Comparison of ENCODE assay signal across 9 mouse cellular contexts in the genomic region with DNA sequence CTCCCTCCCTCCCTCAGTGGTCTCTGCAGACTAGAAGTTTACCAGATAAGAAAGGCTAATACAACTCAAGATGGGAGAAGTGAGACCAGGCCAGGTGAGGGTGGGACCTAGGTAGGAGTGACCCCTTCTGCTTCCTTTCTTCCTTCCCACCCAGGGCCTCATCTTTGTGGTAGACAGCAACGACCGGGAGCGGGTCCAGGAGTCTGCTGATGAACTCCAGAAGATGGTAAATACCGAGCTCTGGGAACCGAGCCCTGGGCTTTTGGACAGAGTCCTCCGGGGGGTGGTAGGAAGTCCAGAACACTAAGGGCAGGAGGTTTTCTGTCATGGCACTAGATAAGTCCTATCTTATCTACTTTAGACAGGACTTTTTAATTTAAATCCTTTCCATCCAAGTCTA. TPM values are rescaled to one million over a fixed set of nuclear protein-coding genes. Genes with fewer than 3 reads are reported as not detected.
A peak's percentile ranks its signal among the peaks of the same experiment; 100 is the strongest.
DNase-seq lines count a peak whose midpoint lies in the region; ATAC-seq and TF ChIP-seq lines count a peak whose summit lies in the region.
"Had no signal": no experiment of that assay in that cellular context is flagged by ENCODE, and none has a peak within 500 bp of the region (broad histone marks: within the 10 kb centered on the region; RNA-seq: fewer than 3 reads in every experiment).

No protein-coding gene starts in this region.

- intact Hi-C loops in left cerebral cortex, postnatal 4 days (cut with DNase I) = no loop called here

- no peak for DNase-seq in hindbrain, embryonic 10.5 days (ENCODE audit: low spot score)
- no peak for DNase-seq in hindbrain, embryonic 11.5 days (ENCODE audit: low spot score)
- DNase-seq in cerebellum, postnatal 10 days = peak; percentile 19 to 36
- no peak for DNase-seq in forebrain, postnatal 0 days
- DNase-seq in midbrain, embryonic 10.5 days (ENCODE audit: low spot score) = no peak
- DNase-seq in left cerebral cortex, adult 18-20 months (ENCODE audit: low spot score in 2 of 2) = no peak
- no peak for DNase-seq in left cerebral cortex, adult 11 months (ENCODE audit: low spot score)
- no peak for DNase-seq in left cerebral cortex, postnatal 4 days

- H3K4me2 ChIP-seq in hindbrain, embryonic 11.5 days (replicated peaks; ENCODE audit: low read depth, low read length) = no peak overlapping the region
- peak overlapping the region; percentile 74; the same call in 1 of the 2 replicates for H3K4me2 ChIP-seq in forebrain, postnatal 0 days (ENCODE audit: low read depth)

- TF ChIP-seq CTCF in forebrain, postnatal 0 days (IDR thresholded peaks at IDR 0.05; ENCODE audit: low read depth) = no peak

- ATAC-seq in hindbrain, embryonic 11.5 days (ENCODE audit: low FRiP score) = no peak
- ATAC-seq in forebrain, postnatal 0 days = no peak
- ATAC-seq: inflammation-experienced regulatory T-cells, adult 6 months had no signal

- H3K4me3 ChIP-seq in hindbrain, embryonic 10.5 days = peak overlapping the region; percentile 80; the same call in 1 of the 2 replicates
- no peak overlapping the region for H3K4me3 ChIP-seq in hindbrain, embryonic 11.5 days (ENCODE audit: low read depth, low read length)
- no peak overlapping the region for H3K4me3 ChIP-seq in forebrain, postnatal 0 days (ENCODE audit: low read depth, low read length)
- H3K4me3 ChIP-seq in midbrain, embryonic 10.5 days = peak overlapping the region; percentile 80

- H3K4me1 ChIP-seq in hindbrain, embryonic 10.5 days (replicated peaks) = peaks cover 33% of the 10 kb centered on the region
- peaks cover 5% of the 10 kb centered on the region; the same call in 1 of the 2 replicates for H3K4me1 ChIP-seq in hindbrain, embryonic 11.5 days (replicated peaks; ENCODE audit: control insufficient read depth, insufficient read depth, low read length)
- H3K4me1 ChIP-seq in forebrain, postnatal 0 days (ENCODE audit: insufficient read depth) = peaks cover 18% of the 10 kb centered on the region
- peaks cover 44% of the 10 kb centered on the region for H3K4me1 ChIP-seq in midbrain, embryonic 10.5 days

- no peaks in the 10 kb centered on the region for H3K9me3 ChIP-seq in hindbrain, embryonic 10.5 days
- H3K9me3 ChIP-seq in hindbrain, embryonic 11.5 days (ENCODE audit: control insufficient read depth, low read length) = no peaks in the 10 kb centered on the region
- no peaks in the 10 kb centered on the region for H3K9me3 ChIP-seq in forebrain, postnatal 0 days (ENCODE audit: low read length)
- H3K9me3 ChIP-seq in midbrain, embryonic 10.5 days (replicated peaks) = no peaks in the 10 kb centered on the region

- peaks cover 27% of the 10 kb centered on the region for H3K36me3 ChIP-seq in hindbrain, embryonic 10.5 days
- H3K36me3 ChIP-seq in hindbrain, embryonic 11.5 days (ENCODE audit: control insufficient read depth, insufficient read depth, low read length) = no peaks in the 10 kb centered on the region
- peaks cover 24% of the 10 kb centered on the region for H3K36me3 ChIP-seq in forebrain, postnatal 0 days (ENCODE audit: insufficient read depth)
- peaks cover 25% of the 10 kb centered on the region for H3K36me3 ChIP-seq in midbrain, embryonic 10.5 days

- 94% methylated on average over 6 of the region's 6 CpGs for WGBS in hindbrain, embryonic 10.5 days
- 89% methylated on average over 6 of the region's 6 CpGs for WGBS in hindbrain, embryonic 11.5 days
- WGBS in forebrain, postnatal 0 days = 89% methylated on average over 6 of the region's 6 CpGs
- WGBS in midbrain, embryonic 10.5 days = 91% methylated on average over 6 of the region's 6 CpGs

- no peak overlapping the region for H3K27ac ChIP-seq in hindbrain, embryonic 10.5 days
- no peak overlapping the region for H3K27ac ChIP-seq in hindbrain, embryonic 11.5 days (ENCODE audit: low read depth, low read length)
- no peak overlapping the region for H3K27ac ChIP-seq in forebrain, postnatal 0 days (ENCODE audit: low read depth, low read length)
- H3K27ac ChIP-seq in midbrain, embryonic 10.5 days (replicated peaks) = no peak overlapping the region

- H3K9ac ChIP-seq in hindbrain, embryonic 11.5 days (ENCODE audit: low read depth, low read length) = no peak overlapping the region
- H3K9ac ChIP-seq in forebrain, postnatal 0 days = 0 out of 2 replicates have a peak overlapping the region, but pooled peaks have one; percentile 6

- H3K27me3 ChIP-seq in hindbrain, embryonic 10.5 days (ENCODE audit: insufficient read depth, poor library complexity, severe bottlenecking) = no peaks in the 10 kb centered on the region
- H3K27me3 ChIP-seq in hindbrain, embryonic 11.5 days (ENCODE audit: control insufficient read depth, insufficient read depth, low read length) = no peaks in the 10 kb centered on the region
- H3K27me3 ChIP-seq in forebrain, postnatal 0 days (ENCODE audit: insufficient read depth, low read length) = no peaks in the 10 kb centered on the region
- H3K27me3 ChIP-seq in midbrain, embryonic 10.5 days (ENCODE audit: low read depth, poor library complexity, severe bottlenecking) = no peaks in the 10 kb centered on the region

RNA-seq across cellular contexts. Expression of a gene that starts 1.7 kb away (rescaled TPM):
- 302 and 343 TPM in 2 replicates for polyA plus RNA-seq in hindbrain, embryonic 10.5 days (2016; fragmentation: Nextera tagmentation; extraction: Ambion mirVana)
- 271 and 322 TPM in 2 replicates for polyA plus RNA-seq in hindbrain, embryonic 11.5 days (2014; fragmentation: Nextera tagmentation; extraction: Ambion mirVana)
- 292 and 346 TPM in 2 replicates for total RNA-seq in forebrain, postnatal 0 days (2014; rRNA removed)
- polyA plus RNA-seq in forebrain, postnatal 0 days (2015; fragmentation: Nextera tagmentation; extraction: Ambion mirVana) = 536 and 587 TPM in 2 replicates
- polyA plus RNA-seq in midbrain, embryonic 10.5 days (2016; fragmentation: Nextera tagmentation; extraction: Ambion mirVana) = 299 and 324 TPM in 2 replicates
- 100 to 1,000 TPM; 252 TPM for total RNA-seq in left cerebral cortex, adult 18-20 months (2021)
- 100 to 1,000 TPM; 349 to 350 TPM for total RNA-seq in left cerebral cortex, postnatal 4 days (2021)

RNA-seq across cellular contexts. Expression of a gene that starts 2.6 kb away (rescaled TPM):
- polyA plus RNA-seq in hindbrain, embryonic 10.5 days (2016; fragmentation: Nextera tagmentation; extraction: Ambion mirVana) = not detected in 2 replicates
- polyA plus RNA-seq in hindbrain, embryonic 11.5 days (2014; fragmentation: Nextera tagmentation; extraction: Ambion mirVana) = not detected in 2 replicates
- 0.19 TPM in 1 of 2 replicates, not detected in the other for total RNA-seq in forebrain, postnatal 0 days (2014; rRNA removed)
- not detected in 2 replicates for polyA plus RNA-seq in forebrain, postnatal 0 days (2015; fragmentation: Nextera tagmentation; extraction: Ambion mirVana)
- polyA plus RNA-seq in midbrain, embryonic 10.5 days (2016; fragmentation: Nextera tagmentation; extraction: Ambion mirVana) = 0.06 TPM in 1 of 2 replicates, not detected in the other
- total RNA-seq in left cerebral cortex, adult 18-20 months (2021) = not detected
- total RNA-seq in left cerebral cortex, postnatal 4 days (2021) = under 1 TPM in 1 of 2 experiments, not detected in 1; 0.36 TPM

RNA-seq across cellular contexts. Expression of a gene that starts 3.2 kb away (rescaled TPM):
- 11.9 and 13.0 TPM in 2 replicates for polyA plus RNA-seq in hindbrain, embryonic 10.5 days (2016; fragmentation: Nextera tagmentation; extraction: Ambion mirVana)
- 6.3 and 7.0 TPM in 2 replicates for polyA plus RNA-seq in hindbrain, embryonic 11.5 days (2014; fragmentation: Nextera tagmentation; extraction: Ambion mirVana)
- 17.1 and 17.2 TPM in 2 replicates for total RNA-seq in forebrain, postnatal 0 days (2014; rRNA removed)
- polyA plus RNA-seq in forebrain, postnatal 0 days (2015; fragmentation: Nextera tagmentation; extraction: Ambion mirVana) = 7.1 and 9.6 TPM in 2 replicates
- polyA plus RNA-seq in midbrain, embryonic 10.5 days (2016; fragmentation: Nextera tagmentation; extraction: Ambion mirVana) = 11.3 and 11.4 TPM in 2 replicates
- total RNA-seq in left cerebral cortex, adult 18-20 months (2021) = 10 to 100 TPM; 20.2 to 20.7 TPM
- total RNA-seq in left cerebral cortex, postnatal 4 days (2021) = 10 to 100 TPM; 13.4 to 13.6 TPM

RNA-seq across cellular contexts. Expression of a gene that starts 24.1 kb away (rescaled TPM):
- not detected in 2 replicates for polyA plus RNA-seq in hindbrain, embryonic 10.5 days (2016; fragmentation: Nextera tagmentation; extraction: Ambion mirVana)
- polyA plus RNA-seq in hindbrain, embryonic 11.5 days (2014; fragmentation: Nextera tagmentation; extraction: Ambion mirVana) = not detected in 2 replicates
- 0.29 TPM in 1 of 2 replicates, not detected in the other for total RNA-seq in forebrain, postnatal 0 days (2014; rRNA removed)
- polyA plus RNA-seq in forebrain, postnatal 0 days (2015; fragmentation: Nextera tagmentation; extraction: Ambion mirVana) = 0.11 and 0.16 TPM in 2 replicates
- polyA plus RNA-seq in midbrain, embryonic 10.5 days (2016; fragmentation: Nextera tagmentation; extraction: Ambion mirVana) = 0.21 TPM in 1 of 2 replicates, not detected in the other
- total RNA-seq in left cerebral cortex, adult 18-20 months (2021) = not detected
- total RNA-seq in left cerebral cortex, postnatal 4 days (2021) = not detected
- polyA plus RNA-seq: inflammation-experienced regulatory T-cells, adult 6 months had no signal

RNA-seq across cellular contexts. Expression of a gene that starts 27.2 kb away (rescaled TPM):
- polyA plus RNA-seq in hindbrain, embryonic 10.5 days (2016; fragmentation: Nextera tagmentation; extraction: Ambion mirVana) = 17.5 and 20.7 TPM in 2 replicates
- 25.2 and 32.2 TPM in 2 replicates for polyA plus RNA-seq in hindbrain, embryonic 11.5 days (2014; fragmentation: Nextera tagmentation; extraction: Ambion mirVana)
- total RNA-seq in forebrain, postnatal 0 days (2014; rRNA removed) = 22.1 and 24.9 TPM in 2 replicates
- polyA plus RNA-seq in forebrain, postnatal 0 days (2015; fragmentation: Nextera tagmentation; extraction: Ambion mirVana) = 14.1 and 16.5 TPM in 2 replicates
- polyA plus RNA-seq in midbrain, embryonic 10.5 days (2016; fragmentation: Nextera tagmentation; extraction: Ambion mirVana) = 25.6 and 27.8 TPM in 2 replicates
- total RNA-seq in left cerebral cortex, adult 18-20 months (2021) = 10 to 100 TPM; 24.9 to 26.1 TPM
- total RNA-seq in left cerebral cortex, postnatal 4 days (2021) = 10 to 100 TPM; 18.0 to 19.8 TPM

Comparison
In these comparisons a context has a peak if more than half of its experiments do, and no peak if none do; other contexts are left out.
1. H3K4me3 ChIP-seq: peak in hindbrain, embryonic 10.5 days (single experiment) and midbrain, embryonic 10.5 days (single experiment); none in hindbrain, embryonic 11.5 days (single experiment) and forebrain, postnatal 0 days (single experiment).
2. DNase-seq: peak in cerebellum, postnatal 10 days (2 of 2); none in hindbrain, embryonic 10.5 days (single experiment), hindbrain, embryonic 11.5 days (single experiment), forebrain, postnatal 0 days (single experiment), midbrain, embryonic 10.5 days (single experiment), left cerebral cortex, adult 18-20 months (0 of 2), left cerebral cortex, adult 11 months (single experiment) and left cerebral cortex, postnatal 4 days (single experiment).